Comparison of ENCODE assay signal across 8 mouse cellular contexts in genomic region chr12:113152272-113152661, GRCm38 (mm10). TPM values are rescaled to one million over a fixed set of nuclear protein-coding genes. Genes with fewer than 3 reads are reported as not detected.
DNase-seq lines count a peak whose midpoint lies in the region; ATAC-seq and TF ChIP-seq lines count a peak whose summit lies in the region.

No protein-coding gene starts in this region.

- no peaks in the 10 kb centered on the region for H3K9me3 ChIP-seq in megakaryocyte, embryonic 14.5 days
- no peaks in the 10 kb centered on the region for H3K9me3 ChIP-seq in forebrain, embryonic 16.5 days (ENCODE audit: control insufficient read depth, low read length)
- no peaks in the 10 kb centered on the region for H3K9me3 ChIP-seq in hindbrain, embryonic 16.5 days (ENCODE audit: control insufficient read depth, low read length)
- no peaks in the 10 kb centered on the region for H3K9me3 ChIP-seq in lung, embryonic 15.5 days
- H3K9me3 ChIP-seq in stomach, postnatal 0 days (ENCODE audit: control insufficient read depth, low read length): no peaks in the 10 kb centered on the region

- H3K4me1 ChIP-seq in megakaryocyte, embryonic 14.5 days: peaks cover 76% of the 10 kb centered on the region
- H3K4me1 ChIP-seq in forebrain, embryonic 16.5 days (replicated peaks; ENCODE audit: control insufficient read depth, insufficient read depth, low read length): peaks cover 25% of the 10 kb centered on the region
- H3K4me1 ChIP-seq in hindbrain, embryonic 16.5 days (ENCODE audit: control insufficient read depth, insufficient read depth, low read depth, low read length): peaks cover 27% of the 10 kb centered on the region
- peaks cover 49% of the 10 kb centered on the region for H3K4me1 ChIP-seq in lung, embryonic 15.5 days
- peaks cover 15% of the 10 kb centered on the region for H3K4me1 ChIP-seq in stomach, postnatal 0 days (replicated peaks; ENCODE audit: control insufficient read depth, insufficient read depth)

- H3K4me2 ChIP-seq in forebrain, embryonic 16.5 days (ENCODE audit: low read length): peak overlapping the region; percentile 56
- peak overlapping the region; percentile 57 for H3K4me2 ChIP-seq in hindbrain, embryonic 16.5 days (ENCODE audit: low read length)
- H3K4me2 ChIP-seq in lung, embryonic 15.5 days: peak overlapping the region; percentile 81
- peak overlapping the region; percentile 81 for H3K4me2 ChIP-seq in stomach, postnatal 0 days (replicated peaks; ENCODE audit: low read depth)

- no peaks in the 10 kb centered on the region for H3K36me3 ChIP-seq in megakaryocyte, embryonic 14.5 days (replicated peaks; ENCODE audit: low read length)
- no peaks in the 10 kb centered on the region for H3K36me3 ChIP-seq in forebrain, embryonic 16.5 days (ENCODE audit: control insufficient read depth, insufficient read depth)
- no peaks in the 10 kb centered on the region for H3K36me3 ChIP-seq in hindbrain, embryonic 16.5 days (ENCODE audit: control insufficient read depth, insufficient read depth, low read length)
- H3K36me3 ChIP-seq in lung, embryonic 15.5 days: no peaks in the 10 kb centered on the region
- no peaks in the 10 kb centered on the region for H3K36me3 ChIP-seq in stomach, postnatal 0 days (ENCODE audit: control insufficient read depth, insufficient read depth, low read length)

- peak overlapping the region; percentile 94 for H3K4me3 ChIP-seq in megakaryocyte, embryonic 14.5 days (replicated peaks)
- H3K4me3 ChIP-seq in forebrain, embryonic 16.5 days (replicated peaks; ENCODE audit: low read length): peak overlapping the region; percentile 41
- peak overlapping the region; percentile 40 for H3K4me3 ChIP-seq in hindbrain, embryonic 16.5 days (ENCODE audit: low read length)
- peak overlapping the region; percentile 52 for H3K4me3 ChIP-seq in lung, embryonic 15.5 days
- peak overlapping the region; percentile 48 for H3K4me3 ChIP-seq in stomach, postnatal 0 days (ENCODE audit: low read depth, low read length)

- DNase-seq in stomach, postnatal 0 days (ENCODE audit: low spot score): no peak
- no peak for DNase-seq in retina, postnatal 1 day
- no peak for DNase-seq in urinary bladder, postnatal 4 days (ENCODE audit: low spot score in 2 of 2)

- H3K9ac ChIP-seq in forebrain, embryonic 16.5 days (replicated peaks; ENCODE audit: low read depth, low read length): peak overlapping the region; percentile 7
- H3K9ac ChIP-seq in hindbrain, embryonic 16.5 days (ENCODE audit: low read depth, low read length): peak overlapping the region; percentile 41
- peak overlapping the region; percentile 49 for H3K9ac ChIP-seq in lung, embryonic 15.5 days
- peak overlapping the region; percentile 61 for H3K9ac ChIP-seq in stomach, postnatal 0 days (ENCODE audit: low read length)

- H3K27me3 ChIP-seq in megakaryocyte, embryonic 14.5 days (replicated peaks): peaks cover 52% of the 10 kb centered on the region
- peaks cover 2% of the 10 kb centered on the region; the same call in 1 of the 2 replicates for H3K27me3 ChIP-seq in forebrain, embryonic 16.5 days (replicated peaks; ENCODE audit: control insufficient read depth, insufficient read depth, low read length)
- H3K27me3 ChIP-seq in hindbrain, embryonic 16.5 days (replicated peaks; ENCODE audit: control insufficient read depth, insufficient read depth, low read length): peaks cover 19% of the 10 kb centered on the region
- peaks cover 6% of the 10 kb centered on the region; the same call in 1 of the 2 replicates for H3K27me3 ChIP-seq in lung, embryonic 15.5 days
- no peaks in the 10 kb centered on the region for H3K27me3 ChIP-seq in stomach, postnatal 0 days (ENCODE audit: control insufficient read depth, insufficient read depth, low read length)

- 31% methylated on average over 19 of the region's 19 CpGs for WGBS in forebrain, embryonic 16.5 days
- WGBS in hindbrain, embryonic 16.5 days: 32% methylated on average over 19 of the region's 19 CpGs
- WGBS in lung, embryonic 15.5 days: 19% methylated on average over 19 of the region's 19 CpGs
- 24% methylated on average over 19 of the region's 19 CpGs for WGBS in stomach, postnatal 0 days

- no peak for TF ChIP-seq CTCF in stomach, postnatal 0 days (IDR thresholded peaks at IDR 0.05; ENCODE audit: low read depth)

- TF ChIP-seq EP300 in stomach, postnatal 0 days (optimal IDR thresholded peaks at IDR 0.05): no peak

- no peak overlapping the region for H3K27ac ChIP-seq in forebrain, embryonic 16.5 days (ENCODE audit: low read length)
- H3K27ac ChIP-seq in hindbrain, embryonic 16.5 days (ENCODE audit: low read depth, low read length): no peak overlapping the region
- H3K27ac ChIP-seq in lung, embryonic 15.5 days: no peak overlapping the region
- peak overlapping the region; percentile 40; the same call in 1 of the 2 replicates for H3K27ac ChIP-seq in stomach, postnatal 0 days (replicated peaks)

- no peak for ATAC-seq in megakaryocyte, adult 5-6 weeks (ENCODE audit: poor library complexity, severe bottlenecking)
- ATAC-seq in forebrain, embryonic 16.5 days: no peak
- ATAC-seq in hindbrain, embryonic 16.5 days: no peak
- ATAC-seq in lung, embryonic 15.5 days (ENCODE audit: borderline replicate concordance, extremely low read depth, low FRiP score, low TSS enrichment): no peak
- ATAC-seq in stomach, postnatal 0 days (ENCODE audit: low FRiP score, low TSS enrichment): no peak

RNA-seq across cellular contexts. Expression of gene Tedc1, which starts 4.0 kb away (rescaled TPM):
- polyA plus RNA-seq in megakaryocyte, embryonic 14.5 days (2012; ENCODE audit: insufficient read depth, low replicate concordance): 2.0 and 7.6 TPM in 2 replicates
- 3.6 and 3.7 TPM in 2 replicates for total RNA-seq in megakaryocyte, adult 5-6 weeks (2015)
- 12.3 and 13.0 TPM in 2 replicates for total RNA-seq in megakaryocyte, adult 5-6 weeks (2017)
- 20.2 and 21.5 TPM in 2 replicates for polyA plus RNA-seq in forebrain, embryonic 16.5 days (2015; fragmentation: Nextera tagmentation; extraction: Ambion mirVana)
- polyA plus RNA-seq in hindbrain, embryonic 16.5 days (2015; fragmentation: Nextera tagmentation; extraction: Ambion mirVana): 14.5 and 18.3 TPM in 2 replicates
- polyA plus RNA-seq in lung, embryonic 15.5 days (2015; fragmentation: Nextera tagmentation; extraction: Ambion mirVana): 38.4 and 38.6 TPM in 2 replicates
- polyA plus RNA-seq in stomach, postnatal 0 days (2015; fragmentation: Nextera tagmentation; extraction: Ambion mirVana): 5.7 and 6.0 TPM in 2 replicates

RNA-seq across cellular contexts. Expression of gene Crip1, which starts 6.2 kb away (rescaled TPM):
- polyA plus RNA-seq in megakaryocyte, embryonic 14.5 days (2012; ENCODE audit: insufficient read depth, low replicate concordance): 12.3 and 39.8 TPM in 2 replicates
- 2,464 and 2,556 TPM in 2 replicates for total RNA-seq in megakaryocyte, adult 5-6 weeks (2015)
- total RNA-seq in megakaryocyte, adult 5-6 weeks (2017): 1,998 and 2,176 TPM in 2 replicates
- 30.6 and 35.2 TPM in 2 replicates for polyA plus RNA-seq in forebrain, embryonic 16.5 days (2015; fragmentation: Nextera tagmentation; extraction: Ambion mirVana)
- polyA plus RNA-seq in hindbrain, embryonic 16.5 days (2015; fragmentation: Nextera tagmentation; extraction: Ambion mirVana): 29.8 and 40.7 TPM in 2 replicates
- polyA plus RNA-seq in lung, embryonic 15.5 days (2015; fragmentation: Nextera tagmentation; extraction: Ambion mirVana): 414 and 454 TPM in 2 replicates
- polyA plus RNA-seq in stomach, postnatal 0 days (2015; fragmentation: Nextera tagmentation; extraction: Ambion mirVana): 585 and 865 TPM in 2 replicates

RNA-seq across cellular contexts. Expression of gene Crip2, which starts 12.2 kb away (rescaled TPM):
- polyA plus RNA-seq in megakaryocyte, embryonic 14.5 days (2012; ENCODE audit: insufficient read depth, low replicate concordance): 6.1 and 14.4 TPM in 2 replicates
- 0.38 and 2.0 TPM in 2 replicates for total RNA-seq in megakaryocyte, adult 5-6 weeks (2015)
- total RNA-seq in megakaryocyte, adult 5-6 weeks (2017): 2.1 TPM in 1 of 2 replicates, not detected in the other
- polyA plus RNA-seq in forebrain, embryonic 16.5 days (2015; fragmentation: Nextera tagmentation; extraction: Ambion mirVana): 426 and 444 TPM in 2 replicates
- polyA plus RNA-seq in hindbrain, embryonic 16.5 days (2015; fragmentation: Nextera tagmentation; extraction: Ambion mirVana): 342 and 346 TPM in 2 replicates
- 436 and 471 TPM in 2 replicates for polyA plus RNA-seq in lung, embryonic 15.5 days (2015; fragmentation: Nextera tagmentation; extraction: Ambion mirVana)
- 106 and 112 TPM in 2 replicates for polyA plus RNA-seq in stomach, postnatal 0 days (2015; fragmentation: Nextera tagmentation; extraction: Ambion mirVana)

RNA-seq across cellular contexts. Expression of gene Tmem121, which starts 33.5 kb away (rescaled TPM):
- not detected in 2 replicates for polyA plus RNA-seq in megakaryocyte, embryonic 14.5 days (2012; ENCODE audit: insufficient read depth, low replicate concordance)
- 0.69 TPM in 1 of 2 replicates, not detected in the other for total RNA-seq in megakaryocyte, adult 5-6 weeks (2015)
- not detected in 2 replicates for total RNA-seq in megakaryocyte, adult 5-6 weeks (2017)
- 38.8 and 46.9 TPM in 2 replicates for polyA plus RNA-seq in forebrain, embryonic 16.5 days (2015; fragmentation: Nextera tagmentation; extraction: Ambion mirVana)
- 50.8 and 52.2 TPM in 2 replicates for polyA plus RNA-seq in hindbrain, embryonic 16.5 days (2015; fragmentation: Nextera tagmentation; extraction: Ambion mirVana)
- 8.2 and 9.0 TPM in 2 replicates for polyA plus RNA-seq in lung, embryonic 15.5 days (2015; fragmentation: Nextera tagmentation; extraction: Ambion mirVana)
- polyA plus RNA-seq in stomach, postnatal 0 days (2015; fragmentation: Nextera tagmentation; extraction: Ambion mirVana): 4.2 and 4.6 TPM in 2 replicates

RNA-seq across cellular contexts. Expression of gene Mta1, which starts 54.2 kb away (rescaled TPM):
- polyA plus RNA-seq in megakaryocyte, embryonic 14.5 days (2012; ENCODE audit: insufficient read depth, low replicate concordance): 120 and 145 TPM in 2 replicates
- total RNA-seq in megakaryocyte, adult 5-6 weeks (2015): 32.0 and 35.5 TPM in 2 replicates
- 14.5 and 21.4 TPM in 2 replicates for total RNA-seq in megakaryocyte, adult 5-6 weeks (2017)
- polyA plus RNA-seq in forebrain, embryonic 16.5 days (2015; fragmentation: Nextera tagmentation; extraction: Ambion mirVana): 15.6 and 17.2 TPM in 2 replicates
- 13.4 and 14.6 TPM in 2 replicates for polyA plus RNA-seq in hindbrain, embryonic 16.5 days (2015; fragmentation: Nextera tagmentation; extraction: Ambion mirVana)
- polyA plus RNA-seq in lung, embryonic 15.5 days (2015; fragmentation: Nextera tagmentation; extraction: Ambion mirVana): 13.5 and 14.7 TPM in 2 replicates
- polyA plus RNA-seq in stomach, postnatal 0 days (2015; fragmentation: Nextera tagmentation; extraction: Ambion mirVana): 4.9 and 5.3 TPM in 2 replicates

Comparison
In these comparisons a context has a peak if more than half of its experiments do, and no peak if none do; other contexts are left out.
1. H3K4me3 ChIP-seq: peak in every context shown above with its lines; median percentile 94 in megakaryocyte, embryonic 14.5 days; 52 in lung, embryonic 15.5 days; 48 in stomach, postnatal 0 days; 41 in forebrain, embryonic 16.5 days; 40 in hindbrain, embryonic 16.5 days.
2. H3K9ac ChIP-seq: peak in every context shown above with its lines; median percentile 61 in stomach, postnatal 0 days; 49 in lung, embryonic 15.5 days; 41 in hindbrain, embryonic 16.5 days; 7 in forebrain, embryonic 16.5 days.